Mouse (Mus musculus) ES-Bruce4 (cell line): ENCODE data around the gene Hlx. TPM values are rescaled to one million over a fixed set of nuclear protein-coding genes. Genes with fewer than 3 reads are reported as not detected.

Source experiments
- H3K27ac ChIP-seq: 2 replicates; pipeline ENCODE4 v1.5.1; 2012; ENCODE audit warnings: low read length, inconsistent platforms; ENCODE audit not compliant: insufficient read depth
- H3K27me3 ChIP-seq: 2 replicates; pipeline ENCODE4 v1.6.1; 2012; ENCODE audit warnings: mild to moderate bottlenecking, low read length, inconsistent platforms; ENCODE audit not compliant: control insufficient read depth, poor library complexity, insufficient read depth, severe bottlenecking
- H3K36me3 ChIP-seq: 2 replicates; pipeline ENCODE4 v1.6.1; 2012; ENCODE audit warnings: inconsistent platforms, mild to moderate bottlenecking, low read length, moderate library complexity; ENCODE audit not compliant: control insufficient read depth, poor library complexity, insufficient read depth, severe bottlenecking
- H3K4me1 ChIP-seq: one replicate; pipeline ENCODE4 v1.8.1; 2011; ENCODE audit warnings: low read length; ENCODE audit not compliant: control insufficient read depth, insufficient read depth
- H3K4me3 ChIP-seq: 2 replicates; pipeline ENCODE4 v1.5.1; 2011; ENCODE audit warnings: low read depth, mild to moderate bottlenecking, low read length
- H3K9ac ChIP-seq: 2 replicates; pipeline ENCODE4 v1.6.1; 2012; ENCODE audit warnings: low read depth, mild to moderate bottlenecking, inconsistent platforms; ENCODE audit not compliant: poor library complexity, severe bottlenecking
- H3K9me3 ChIP-seq: replicated peaks from 2 replicates; pipeline ENCODE4 v1.6.1; 2012; ENCODE audit warnings: mild to moderate bottlenecking, low read length, inconsistent platforms; ENCODE audit not compliant: control insufficient read depth, poor library complexity, insufficient read depth, severe bottlenecking
- CTCF ChIP-seq: IDR thresholded peaks from one replicate; pipeline ENCODE4 v1.8.1; 2011; ENCODE audit warnings: low read depth, low read length
- EP300 ChIP-seq: IDR thresholded peaks from 2 replicates; pipeline ENCODE4 v1.6.1; 2011; ENCODE audit warnings: low read depth, low read length; ENCODE audit not compliant: insufficient read depth
- POLR2A ChIP-seq: IDR thresholded peaks from one replicate; pipeline ENCODE4 v1.8.1; 2011; ENCODE audit warnings: low read length; ENCODE audit not compliant: insufficient read depth
- polyA plus RNA-seq: library from polyadenylated mRNA; stranded (reverse); fragments of >200 nt; gene quantifications from 2 replicates; pipeline ENCODE4 v1.2.4, GENCODE M21; 2011; ENCODE audit warnings: low read depth; ENCODE audit not compliant: missing spikeins, insufficient read depth, insufficient read length

Gene Hlx
- polyA plus RNA-seq, 1 experiment, result not detected

DNA sequence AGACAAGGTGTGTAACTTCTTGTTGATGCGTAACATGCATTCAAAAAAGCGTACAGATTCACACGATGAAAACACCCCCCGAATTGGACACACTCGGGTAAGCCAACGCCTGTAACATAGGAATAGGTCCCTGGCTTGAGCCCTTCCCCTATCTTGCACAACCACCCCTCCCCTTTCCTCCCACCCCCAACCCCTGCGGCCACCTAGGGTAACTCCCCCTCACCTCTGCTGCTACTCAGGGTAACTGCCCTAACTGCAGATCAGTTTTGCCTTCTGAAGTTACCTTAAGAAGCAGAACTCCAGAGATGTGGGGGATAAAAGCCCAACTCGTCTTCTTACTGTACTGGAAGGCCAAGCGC lies 39.5 kb upstream of the Hlx start:
- Histone ChIP-seq H3K36me3 (no peaks in the 10 kb centered on the region), H3K4me1 (no peaks in the 10 kb centered on the region), H3K9ac (no peak overlapping the region), H3K9me3 (no peaks in the 10 kb centered on the region), H3K27ac (no peak overlapping the region), H3K4me3 (no peak overlapping the region), H3K27me3 (no peaks in the 10 kb centered on the region)
- TF ChIP-seq CTCF, result no peak

DNA sequence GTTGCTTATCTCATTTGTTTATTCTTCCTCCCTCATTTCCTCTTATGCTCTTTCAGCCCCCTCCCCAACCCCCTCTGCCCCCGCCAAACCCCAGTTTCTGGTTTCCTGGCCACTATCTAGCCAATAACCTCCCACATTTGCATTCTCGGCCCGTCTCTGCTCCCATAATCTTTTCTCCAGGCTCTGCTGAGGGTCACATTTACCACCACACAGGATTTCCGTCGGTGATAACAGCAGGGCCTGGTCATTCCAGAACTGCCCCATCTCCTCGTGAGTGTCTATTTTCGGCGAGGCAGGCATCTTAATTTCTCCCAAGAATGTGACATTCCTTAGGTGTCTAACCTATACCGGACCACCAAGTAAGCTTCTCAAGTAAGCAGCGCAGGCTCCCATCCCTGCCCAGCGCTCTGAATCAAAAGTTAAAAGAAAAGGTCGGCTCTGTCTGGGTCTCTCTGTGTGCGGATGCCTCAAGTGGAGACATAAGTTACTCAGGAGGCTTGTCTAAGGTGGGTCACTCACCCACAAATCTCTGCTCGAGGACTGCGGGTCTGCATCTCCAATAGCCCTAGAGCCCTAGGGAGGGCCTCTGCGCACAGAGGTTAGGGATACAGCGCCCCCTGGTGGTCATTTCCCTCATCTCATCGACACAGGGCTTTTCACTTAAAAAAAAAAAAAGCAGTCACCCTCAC lies 38.9 kb upstream of the Hlx start:
- H3K9me3 ChIP-seq, result no peaks in the 10 kb centered on the region
- no peaks in the 10 kb centered on the region for H3K36me3 ChIP-seq
- H3K27me3 ChIP-seq, result no peaks in the 10 kb centered on the region
- H3K9ac ChIP-seq, result no peak overlapping the region
- H3K27ac ChIP-seq, result no peak overlapping the region
- TF ChIP-seq EP300 (no peak), CTCF (peak; percentile 67)
- H3K4me3 ChIP-seq, result no peak overlapping the region
- H3K4me1 ChIP-seq, result no peaks in the 10 kb centered on the region

DNA sequence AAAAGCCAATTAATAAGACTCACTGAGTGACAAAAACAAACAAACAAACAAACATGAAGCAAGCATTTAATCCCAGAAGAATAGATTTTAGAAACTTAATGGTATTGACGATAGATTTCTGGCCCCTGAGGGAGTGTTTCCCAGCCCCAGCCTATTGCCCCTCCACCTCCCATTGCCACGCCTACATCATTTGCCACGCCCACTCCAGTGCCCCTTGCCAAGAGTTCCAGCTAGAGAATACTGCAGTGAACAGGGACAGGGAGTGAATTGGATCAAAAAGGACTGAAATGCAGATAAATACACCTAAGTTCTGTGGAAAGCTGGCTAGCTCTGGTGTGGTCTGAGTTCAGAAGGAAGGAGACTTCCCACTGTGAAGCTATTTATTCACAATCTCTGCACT lies 31.4 kb upstream of the Hlx start:
- no peaks in the 10 kb centered on the region for H3K36me3 ChIP-seq
- no peaks in the 10 kb centered on the region for H3K4me1 ChIP-seq
- H3K27ac ChIP-seq, result no peak overlapping the region
- H3K27me3 ChIP-seq, result no peaks in the 10 kb centered on the region
- H3K4me3 ChIP-seq, result no peak overlapping the region
- no peaks in the 10 kb centered on the region for H3K9me3 ChIP-seq
- H3K9ac ChIP-seq, result no peak overlapping the region
- TF ChIP-seq POLR2A (no peak), EP300 (no peak), CTCF (no peak)

DNA sequence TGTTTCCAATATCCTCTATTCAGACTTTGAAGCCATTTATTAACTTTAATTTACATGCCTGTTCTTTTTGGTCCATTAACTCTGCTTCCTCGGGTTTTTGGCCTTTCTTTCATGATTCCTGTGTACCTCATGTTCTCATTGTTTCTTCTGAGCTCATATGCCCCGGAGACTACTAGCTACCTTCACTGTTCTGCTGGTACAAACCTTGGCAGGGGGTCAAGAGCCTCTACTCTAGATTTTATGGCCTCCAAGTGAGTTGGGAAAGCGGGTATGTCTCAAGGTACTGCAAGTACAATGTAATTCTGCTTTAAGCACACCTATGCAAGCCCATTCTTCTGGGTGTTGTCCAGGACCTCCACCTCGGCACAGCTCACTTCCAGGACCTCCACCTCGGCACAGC lies 30.5 kb upstream of the Hlx start:
- H3K9me3 ChIP-seq, result no peaks in the 10 kb centered on the region
- H3K36me3 ChIP-seq, result no peaks in the 10 kb centered on the region
- no peaks in the 10 kb centered on the region for H3K4me1 ChIP-seq
- no peak overlapping the region for H3K9ac ChIP-seq
- TF ChIP-seq EP300, result no peak
- no peak for TF ChIP-seq CTCF
- TF ChIP-seq POLR2A, result no peak
- H3K4me3 ChIP-seq, result no peak overlapping the region
- H3K27ac ChIP-seq, result no peak overlapping the region
- H3K27me3 ChIP-seq, result no peaks in the 10 kb centered on the region

DNA sequence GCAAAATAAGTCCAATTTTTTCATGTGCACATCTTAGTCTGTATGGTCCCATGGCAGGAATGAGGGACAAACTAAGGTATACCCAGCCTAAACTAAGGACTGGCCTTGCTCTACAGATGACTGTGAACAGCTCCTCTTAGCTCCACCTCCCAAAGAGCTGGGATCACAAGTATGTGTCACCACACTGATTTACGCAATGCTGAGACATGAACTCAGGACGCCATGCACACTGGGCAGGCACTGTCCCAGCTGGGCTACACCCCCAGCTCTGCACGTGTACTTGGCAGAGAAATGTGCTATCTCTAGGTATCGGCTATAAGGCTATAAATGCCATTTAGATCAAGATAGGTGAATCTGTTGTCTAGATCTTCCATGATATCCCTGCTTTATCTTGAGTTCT lies 29.6 kb upstream of the Hlx start:
- H3K27ac ChIP-seq, result no peak overlapping the region
- no peak overlapping the region for H3K9ac ChIP-seq
- H3K9me3 ChIP-seq, result no peaks in the 10 kb centered on the region
- H3K36me3 ChIP-seq, result no peaks in the 10 kb centered on the region
- no peaks in the 10 kb centered on the region for H3K27me3 ChIP-seq
- H3K4me1 ChIP-seq, result no peaks in the 10 kb centered on the region
- TF ChIP-seq POLR2A (no peak), EP300 (no peak), CTCF (no peak)
- H3K4me3 ChIP-seq, result no peak overlapping the region

DNA sequence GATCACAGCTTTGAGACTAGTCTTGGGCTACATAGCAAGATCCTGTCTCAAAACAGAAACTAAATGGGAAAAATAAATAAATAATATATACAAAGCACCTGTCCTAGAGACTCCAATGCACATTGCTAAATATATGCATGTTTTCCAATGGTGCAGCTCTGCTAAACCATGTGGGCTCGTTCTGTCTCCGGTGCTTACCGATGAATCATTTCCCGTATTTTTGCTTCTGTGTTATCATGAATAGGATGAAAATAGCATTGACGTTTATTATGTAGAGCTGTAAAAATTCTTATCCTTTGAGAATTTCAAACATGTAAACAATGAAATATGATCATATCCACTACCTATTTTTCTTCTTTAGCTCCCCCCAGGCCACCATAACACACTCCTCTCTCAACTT lies 20.3 kb upstream of the Hlx start:
- Histone ChIP-seq H3K4me1 (no peaks in the 10 kb centered on the region), H3K9ac (no peak overlapping the region), H3K36me3 (no peaks in the 10 kb centered on the region), H3K27me3 (no peaks in the 10 kb centered on the region), H3K27ac (no peak overlapping the region), H3K9me3 (no peaks in the 10 kb centered on the region), H3K4me3 (no peak overlapping the region)
- no peak for TF ChIP-seq POLR2A
